Mouse (Mus musculus) midbrain, embryonic 14.5 days (tissue): ENCODE measurements around the gene Pogz. TPM values are rescaled to one million over a fixed set of nuclear protein-coding genes. Genes with fewer than 3 reads are reported as not detected.
A peak's percentile ranks its signal among the peaks of the same experiment; 100 is the strongest.
"Not testable (repeated sequence)": the region's sequence is repeated elsewhere in the genome, so short reads cannot be mapped to it uniquely, and the experiment has no call there.

ENCODE experiments used
- ATAC-seq: fragments of 200-750 bp; cut with Nextera tagmentation; 2 replicates; pipeline ENCODE4 v1.8.0; 2017; ENCODE audit warnings: moderate number of reproducible peaks, moderate library complexity; ENCODE audit not compliant: low FRiP score, low TSS enrichment
- DNase-seq: peaks from one replicate; pipeline ENCODE4 v3.0.0-alpha.2; 2015
- H3K27ac ChIP-seq: fragments of 300-500 bp; sonication (generic); replicated peaks from 2 replicates; pipeline ENCODE4 v1.5.1; 2014; ENCODE audit warnings: mild to moderate bottlenecking, low read depth, low read length, moderate library complexity
- H3K27me3 ChIP-seq: fragments of 300-500 bp; sonication (generic); 2 replicates; pipeline ENCODE4 v1.6.1; 2014; ENCODE audit warnings: low read length, control low read depth, mixed read lengths; ENCODE audit not compliant: control insufficient read depth, insufficient read depth
- H3K36me3 ChIP-seq: fragments of 300-500 bp; sonication (generic); 2 replicates; pipeline ENCODE4 v1.6.1; 2014; ENCODE audit warnings: low read length, control low read depth; ENCODE audit not compliant: control insufficient read depth, insufficient read depth
- H3K4me1 ChIP-seq: fragments of 300-500 bp; sonication (generic); 2 replicates; pipeline ENCODE4 v1.6.1; 2014; ENCODE audit warnings: mild to moderate bottlenecking, antibody characterized with exemption, low read length, control low read depth; ENCODE audit not compliant: control insufficient read depth, insufficient read depth
- H3K4me2 ChIP-seq: fragments of 300-500 bp; sonication (generic); 2 replicates; pipeline ENCODE4 v1.6.1; 2014; ENCODE audit warnings: mild to moderate bottlenecking, low read length, moderate library complexity
- H3K4me3 ChIP-seq: fragments of 300-500 bp; sonication (generic); replicated peaks from 2 replicates; pipeline ENCODE4 v1.5.1; 2014; ENCODE audit warnings: low read depth, low read length
- H3K9ac ChIP-seq: fragments of 300-500 bp; sonication (generic); replicated peaks from 2 replicates; pipeline ENCODE4 v1.6.1; 2014; ENCODE audit warnings: mild to moderate bottlenecking, low read length, moderate library complexity
- H3K9me3 ChIP-seq: fragments of 300-500 bp; sonication (generic); 2 replicates; pipeline ENCODE4 v1.6.1; 2016; ENCODE audit warnings: low read length, control low read depth, mixed read lengths; ENCODE audit not compliant: control insufficient read depth
- WGBS: fragments of 180-500 bp; shearing (Covaris S2); extraction: QIAGEN DNeasy Blood & Tissue Kit; methylation state at CpG from one replicate; pipeline ENCODE4 v1.1.7; 2014; 5-methylcytosine and 5-hydroxymethylcytosine counted together
- polyA plus RNA-seq: library from polyadenylated mRNA; unstranded; fragments of >200 nt; fragmentation: Nextera tagmentation; extraction: Ambion mirVana; gene quantifications from 2 replicates; pipeline ENCODE4 v1.2.1, GENCODE M21; 2014

Pogz gene
- polyA plus RNA-seq, 1 experiment from 2014 or later: 28.7 TPM

DNA sequence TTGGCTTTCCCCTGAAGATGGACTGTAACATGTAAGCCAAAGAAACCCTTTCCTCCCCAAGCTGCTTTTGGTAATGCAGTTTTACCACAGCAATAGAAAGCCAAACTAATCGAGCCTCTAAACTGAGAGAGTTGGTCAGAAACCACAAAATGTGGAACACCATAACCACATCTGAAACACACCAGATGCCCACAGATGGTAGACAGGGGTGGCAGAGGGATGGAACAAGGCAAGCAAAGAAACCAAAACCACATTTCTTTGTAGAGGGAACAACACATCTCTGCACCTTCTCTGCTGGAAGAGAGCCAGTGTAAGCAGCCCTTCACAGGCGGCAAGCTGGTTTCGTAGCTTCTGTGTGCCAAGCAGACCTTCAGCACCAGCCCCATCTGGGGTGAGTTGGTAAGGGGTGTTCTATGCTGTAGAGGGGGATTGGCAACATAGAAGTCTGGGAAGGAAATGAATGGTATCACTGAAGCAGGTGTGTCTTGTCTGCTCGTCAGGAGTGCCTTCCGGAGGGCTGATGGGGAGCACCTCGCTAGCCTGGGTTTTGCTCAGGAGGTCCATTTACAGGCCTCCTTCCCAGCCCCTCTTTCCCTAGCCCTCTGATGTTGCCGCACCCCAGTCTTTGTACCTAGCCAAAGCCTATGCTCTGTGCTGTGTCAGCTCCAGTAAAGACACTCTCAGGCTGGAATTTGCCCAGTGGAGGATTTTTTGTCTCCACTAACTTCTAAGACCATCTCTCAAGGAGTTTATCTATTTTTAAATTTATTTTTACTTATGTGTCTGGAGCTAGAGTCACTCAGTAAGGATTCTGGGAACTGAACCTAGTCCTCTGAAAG is 78.8 kb downstream of the Pogz start:
- Histone ChIP-seq H3K9me3 (no peaks in the 10 kb centered on the region), H3K9ac (no peak overlapping the region), H3K27me3 (no peaks in the 10 kb centered on the region), H3K4me2 (no peak overlapping the region), H3K27ac (no peak overlapping the region), H3K36me3 (no peaks in the 10 kb centered on the region), H3K4me3 (no peak overlapping the region), H3K4me1 (no peaks in the 10 kb centered on the region)
- 93% methylated on average over 7 of the region's 7 CpGs for WGBS
- DNase-seq: no peak
- ATAC-seq: no peak

DNA sequence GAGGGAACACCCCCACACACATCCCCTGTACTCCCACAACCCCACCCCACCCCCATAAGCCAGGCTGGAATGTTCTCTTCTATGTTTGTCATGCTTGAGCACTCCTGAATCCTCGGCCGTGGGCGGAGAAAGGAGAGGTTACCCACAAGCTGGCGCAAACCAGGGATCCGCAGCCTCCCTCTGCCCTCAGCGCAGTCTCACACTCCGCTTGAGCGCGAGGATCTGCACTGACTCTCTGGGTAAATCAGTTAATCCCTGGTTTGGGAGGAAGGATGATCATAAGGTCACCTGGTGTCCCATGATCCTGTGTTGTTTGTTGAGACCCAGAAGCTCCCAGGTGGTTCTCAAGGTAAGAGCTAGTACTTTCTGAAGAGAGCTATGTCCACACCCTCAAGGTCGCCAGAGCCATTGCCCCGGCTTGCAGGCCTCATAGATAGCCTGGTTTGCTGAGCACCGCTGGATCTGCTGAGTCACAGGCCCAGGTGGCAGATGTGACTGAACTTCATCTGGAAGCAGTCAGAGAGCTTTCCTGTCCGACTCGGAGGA is 80.5 kb downstream of the Pogz start:
- Histone ChIP-seq H3K4me3 (no peak overlapping the region), H3K36me3 (no peaks in the 10 kb centered on the region), H3K9me3 (no peaks in the 10 kb centered on the region), H3K4me1 (no peaks in the 10 kb centered on the region), H3K4me2 (no peak overlapping the region), H3K27ac (no peak overlapping the region), H3K9ac (no peak overlapping the region), H3K27me3 (no peaks in the 10 kb centered on the region)
- WGBS: 30% methylated on average over 14 of the region's 14 CpGs
- ATAC-seq: no peak
- peak; percentile 8 for DNase-seq

DNA sequence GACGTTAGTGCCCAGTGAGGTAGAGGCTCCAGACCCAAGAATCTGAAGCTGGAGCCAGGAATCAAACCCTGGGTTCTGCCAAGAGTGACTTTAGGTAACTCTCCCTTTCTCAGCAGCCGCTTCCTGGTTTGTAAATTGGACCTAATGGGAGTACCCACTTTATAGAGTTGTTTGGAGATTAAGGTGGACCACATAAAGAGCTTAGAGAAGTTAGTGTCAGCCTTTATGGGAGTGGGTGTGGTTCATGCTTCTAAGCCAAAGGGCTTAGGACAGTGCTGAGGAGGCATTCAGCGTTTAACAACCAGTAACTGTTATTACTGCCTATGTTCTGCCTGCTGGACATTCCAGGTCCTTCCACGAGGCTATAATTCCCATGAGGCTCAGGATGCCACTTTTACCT is 81.5 kb downstream of the Pogz start:
- no peak overlapping the region for H3K4me2 ChIP-seq
- 75% methylated on average over 4 of the region's 4 CpGs for WGBS
- H3K27ac ChIP-seq: no peak overlapping the region
- no peaks in the 10 kb centered on the region for H3K9me3 ChIP-seq
- no peaks in the 10 kb centered on the region for H3K4me1 ChIP-seq
- DNase-seq (no peak), ATAC-seq (no peak)
- no peaks in the 10 kb centered on the region for H3K36me3 ChIP-seq
- no peak overlapping the region for H3K9ac ChIP-seq
- no peak overlapping the region for H3K4me3 ChIP-seq
- no peaks in the 10 kb centered on the region for H3K27me3 ChIP-seq

DNA sequence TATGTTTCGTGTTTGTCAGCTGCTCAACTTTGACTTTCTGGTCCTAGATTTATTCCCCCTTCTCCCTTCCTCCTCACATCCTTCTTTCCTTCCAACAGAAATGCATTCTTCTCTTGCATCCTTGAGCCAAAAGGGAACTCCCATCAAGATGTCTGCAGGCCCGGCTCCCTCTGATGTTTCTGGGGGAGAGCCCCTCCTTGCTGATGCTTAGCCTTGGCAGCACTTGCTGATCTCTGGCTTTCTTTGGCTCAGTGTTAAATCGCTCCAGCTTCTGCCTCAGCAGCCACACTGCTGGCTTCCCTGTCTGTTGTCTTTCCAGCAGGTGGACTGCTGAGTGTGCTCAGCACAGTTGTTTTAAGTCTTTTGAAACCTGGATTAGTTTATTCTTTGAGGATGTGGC is 83.7 kb downstream of the Pogz start:
- Histone ChIP-seq H3K4me2 (no peak overlapping the region), H3K9ac (no peak overlapping the region), H3K27me3 (no peaks in the 10 kb centered on the region), H3K27ac (no peak overlapping the region), H3K36me3 (no peaks in the 10 kb centered on the region), H3K9me3 (no peaks in the 10 kb centered on the region), H3K4me1 (no peaks in the 10 kb centered on the region), H3K4me3 (no peak overlapping the region)
- DNase-seq: peak; percentile 4
- no peak for ATAC-seq
- 60% methylated on average over 3 of the region's 3 CpGs for WGBS

DNA sequence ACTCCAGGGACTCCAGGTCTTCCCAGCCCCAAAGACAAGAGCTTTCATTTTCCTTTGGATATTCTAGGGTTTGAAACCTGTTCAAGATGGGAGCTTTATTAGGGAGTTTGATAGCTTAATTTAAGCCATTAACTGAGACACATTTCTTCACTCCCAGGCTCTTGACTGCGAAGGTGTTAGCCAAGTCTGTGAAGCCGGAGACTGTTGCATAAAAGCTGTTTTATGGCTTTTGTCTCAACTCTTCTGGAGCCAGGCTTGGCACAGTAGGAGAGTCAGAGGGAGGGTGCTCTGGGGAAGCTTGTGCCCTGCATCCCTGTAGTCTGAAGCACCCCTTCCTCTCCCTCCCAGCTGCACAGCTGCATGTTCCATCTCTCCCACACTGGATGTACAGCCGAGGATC is 85.0 kb downstream of the Pogz start:
- DNase-seq (no peak), ATAC-seq (no peak)
- Histone ChIP-seq H3K27ac (no peak overlapping the region), H3K36me3 (no peaks in the 10 kb centered on the region), H3K4me2 (no peak overlapping the region), H3K9me3 (no peaks in the 10 kb centered on the region), H3K27me3 (no peaks in the 10 kb centered on the region), H3K4me3 (no peak overlapping the region), H3K9ac (no peak overlapping the region), H3K4me1 (no peaks in the 10 kb centered on the region)
- WGBS: 53% methylated on average over 3 of the region's 3 CpGs

DNA sequence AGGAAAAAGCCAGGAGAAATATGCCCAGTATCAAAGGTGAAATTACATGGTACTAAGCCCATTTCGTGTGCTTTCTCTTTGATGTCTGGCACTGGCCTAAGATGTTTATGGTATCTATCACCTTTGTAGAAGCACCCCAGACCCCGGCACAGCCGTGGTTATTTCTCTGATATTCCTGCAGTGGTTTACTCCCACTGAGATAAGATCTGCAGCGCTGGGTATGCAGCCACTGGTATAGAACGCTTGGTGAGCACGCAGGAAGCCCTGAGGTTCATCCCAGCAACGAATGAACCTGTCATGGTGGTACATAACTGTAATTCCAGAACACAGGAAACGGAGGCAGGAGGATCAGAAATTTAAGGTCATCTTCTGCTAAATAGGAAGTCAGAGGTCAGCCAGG is 87.3 kb downstream of the Pogz start:
- no peaks in the 10 kb centered on the region for H3K9me3 ChIP-seq
- ATAC-seq: no peak

DNA sequence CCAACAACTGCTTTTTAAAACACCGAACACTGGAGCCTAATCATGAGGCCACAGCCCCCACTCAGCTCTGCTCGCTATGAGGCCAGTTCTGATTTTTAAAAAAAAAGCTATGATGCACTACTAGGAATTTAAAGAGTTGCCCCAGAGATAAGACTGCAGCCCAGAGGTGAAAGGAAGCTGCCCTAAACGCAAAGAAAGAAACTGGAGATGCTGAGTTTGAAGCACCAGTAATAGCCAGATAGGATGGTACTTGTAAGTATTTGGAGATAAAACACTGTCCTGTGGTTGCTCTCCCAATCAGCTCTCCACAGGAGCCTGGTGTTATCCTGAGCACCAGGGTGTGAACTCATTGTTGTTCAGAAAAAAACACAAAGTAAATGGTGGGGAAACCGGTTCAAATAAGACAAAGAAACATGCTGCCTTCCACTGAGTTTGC is 89.0 kb downstream of the Pogz start:
- not testable (repeated sequence) for H3K9ac ChIP-seq, H3K4me1 ChIP-seq, ATAC-seq, H3K9me3 ChIP-seq, H3K4me3 ChIP-seq, H3K27me3 ChIP-seq, DNase-seq, H3K27ac ChIP-seq, H3K36me3 ChIP-seq, H3K4me2 ChIP-seq
- WGBS: 47% methylated on average over 4 of the region's 4 CpGs

More for the DNA sequence above, 87.3 kb downstream of the Pogz start:
- Histone ChIP-seq H3K9ac (no peak overlapping the region), H3K4me2 (no peak overlapping the region), H3K27me3 (no peaks in the 10 kb centered on the region), H3K27ac (no peak overlapping the region), H3K36me3 (no peaks in the 10 kb centered on the region), H3K4me1 (no peaks in the 10 kb centered on the region), H3K4me3 (no peak overlapping the region)
- WGBS: 80% methylated on average over 8 of the region's 8 CpGs
- DNase-seq: no peak

DNA sequence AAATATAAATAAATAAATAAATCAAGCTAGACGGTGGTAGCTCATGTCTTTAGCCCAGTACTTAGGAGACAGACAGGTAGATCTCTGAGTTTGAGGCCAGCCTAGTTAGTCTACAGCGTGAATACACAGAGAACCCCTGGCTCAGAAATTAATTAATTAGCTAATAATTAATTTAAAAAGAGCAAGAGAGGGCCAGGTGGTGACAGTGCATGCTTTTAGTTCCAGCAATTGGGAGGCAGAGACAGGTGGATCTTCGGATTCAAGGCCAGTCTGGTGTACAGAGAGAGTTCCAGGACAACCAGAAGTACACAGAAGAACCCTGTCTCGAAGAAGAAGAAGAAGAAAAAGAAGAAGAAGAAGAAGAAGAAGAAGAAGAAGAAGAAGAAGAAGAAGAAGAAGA is 91.6 kb downstream of the Pogz start:
- H3K4me1 ChIP-seq, H3K9me3 ChIP-seq, H3K4me3 ChIP-seq, ATAC-seq, H3K9ac ChIP-seq, H3K36me3 ChIP-seq, DNase-seq, H3K4me2 ChIP-seq, H3K27me3 ChIP-seq, H3K27ac ChIP-seq: not testable (repeated sequence)
- WGBS: 89% methylated on average over 4 of the region's 4 CpGs
